Mouse (Mus musculus) neural tube, embryonic 11.5 days (tissue): ENCODE data around the gene A630095N17Rik. TPM values are rescaled to one million over a fixed set of nuclear protein-coding genes. Genes with fewer than 3 reads are reported as not detected.

ENCODE experiments used
- ATAC-seq: fragments of 200-750 bp; cut with Nextera tagmentation; 2 replicates; pipeline ENCODE4 v1.8.0; 2017; ENCODE audit warnings: moderate number of reproducible peaks, mild to moderate bottlenecking, moderate TSS enrichment, moderate library complexity; ENCODE audit not compliant: insufficient read depth, low FRiP score, low TSS enrichment
- DNase-seq: peaks from one replicate; pipeline ENCODE4 v3.0.0-alpha.2; 2015; ENCODE audit warnings: low spot score
- H3K27ac ChIP-seq: fragments of 300-500 bp; sonication (generic); 2 replicates; pipeline ENCODE4 v1.5.1; 2014; ENCODE audit warnings: low read depth, mild to moderate bottlenecking, low read length
- H3K27me3 ChIP-seq: fragments of 300-500 bp; sonication (generic); 2 replicates; pipeline ENCODE4 v1.6.1; 2014; ENCODE audit warnings: mild to moderate bottlenecking, low read length, mixed read lengths; ENCODE audit not compliant: control insufficient read depth, insufficient read depth
- H3K36me3 ChIP-seq: fragments of 300-500 bp; sonication (generic); 2 replicates; pipeline ENCODE4 v1.6.1; 2014; ENCODE audit warnings: mild to moderate bottlenecking, low read length, moderate library complexity, mixed read lengths; ENCODE audit not compliant: control insufficient read depth, insufficient read depth
- H3K4me1 ChIP-seq: fragments of 300-500 bp; sonication (generic); 2 replicates; pipeline ENCODE4 v1.6.1; 2014; ENCODE audit warnings: low read length, mixed read lengths; ENCODE audit not compliant: control insufficient read depth, insufficient read depth
- H3K4me2 ChIP-seq: fragments of 300-500 bp; sonication (generic); 2 replicates; pipeline ENCODE4 v1.6.1; 2014; ENCODE audit warnings: low read depth, mild to moderate bottlenecking, moderate library complexity
- H3K4me3 ChIP-seq: fragments of 300-500 bp; sonication (generic); 2 replicates; pipeline ENCODE4 v1.5.1; 2014; ENCODE audit warnings: low read depth, low read length
- H3K9ac ChIP-seq: fragments of 300-500 bp; sonication (generic); 2 replicates; pipeline ENCODE4 v1.6.1; 2014; ENCODE audit warnings: mild to moderate bottlenecking, low read length
- H3K9me3 ChIP-seq: fragments of 300-500 bp; sonication (generic); 2 replicates; pipeline ENCODE4 v1.6.1; 2016; ENCODE audit warnings: low read length; ENCODE audit not compliant: control insufficient read depth
- WGBS: fragments of 180-500 bp; shearing (Covaris S2); extraction: QIAGEN DNeasy Blood & Tissue Kit; methylation state at CpG from one replicate; pipeline ENCODE4 v1.1.7; 2014; 5-methylcytosine and 5-hydroxymethylcytosine counted together
- polyA plus RNA-seq: library from polyadenylated mRNA; unstranded; fragments of >200 nt; fragmentation: Nextera tagmentation; extraction: Ambion mirVana; gene quantifications from 2 replicates; pipeline ENCODE4 v1.2.1, GENCODE M21; 2014

A630095N17Rik gene
- polyA plus RNA-seq, 1 experiment from 2014 or later, result not detected

DNA sequence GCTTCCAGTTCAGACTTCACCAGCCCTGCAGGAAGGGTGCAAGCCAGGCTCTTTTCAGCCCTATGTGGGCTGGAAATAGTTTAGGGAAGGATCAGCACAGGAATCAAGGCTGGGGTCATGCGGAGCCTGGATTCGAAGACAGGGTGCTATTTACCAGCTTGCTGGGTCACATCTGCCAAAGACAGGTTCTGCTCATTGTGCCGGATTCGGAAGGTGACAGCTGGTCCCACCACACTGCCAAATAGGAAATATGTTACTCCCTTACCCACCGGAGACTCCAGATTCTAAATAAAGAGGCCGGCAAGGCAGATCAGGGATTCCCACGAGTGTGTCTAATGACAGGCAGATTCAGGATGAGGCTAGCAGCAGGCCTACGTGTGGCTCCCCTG lies 22.7 kb upstream of the A630095N17Rik start:
- peaks cover 2% of the 10 kb centered on the region; the same call in 1 of the 2 replicates for H3K4me1 ChIP-seq
- no peak for ATAC-seq
- H3K9ac ChIP-seq, result no peak overlapping the region
- no peaks in the 10 kb centered on the region for H3K27me3 ChIP-seq
- H3K4me3 ChIP-seq, result no peak overlapping the region
- 73% methylated on average over 8 of the region's 8 CpGs for whole genome bisulfite sequencing
- no peak for DNase-seq
- no peaks in the 10 kb centered on the region for H3K36me3 ChIP-seq
- no peak overlapping the region for H3K27ac ChIP-seq
- H3K9me3 ChIP-seq, result no peaks in the 10 kb centered on the region
- no peak overlapping the region for H3K4me2 ChIP-seq

DNA sequence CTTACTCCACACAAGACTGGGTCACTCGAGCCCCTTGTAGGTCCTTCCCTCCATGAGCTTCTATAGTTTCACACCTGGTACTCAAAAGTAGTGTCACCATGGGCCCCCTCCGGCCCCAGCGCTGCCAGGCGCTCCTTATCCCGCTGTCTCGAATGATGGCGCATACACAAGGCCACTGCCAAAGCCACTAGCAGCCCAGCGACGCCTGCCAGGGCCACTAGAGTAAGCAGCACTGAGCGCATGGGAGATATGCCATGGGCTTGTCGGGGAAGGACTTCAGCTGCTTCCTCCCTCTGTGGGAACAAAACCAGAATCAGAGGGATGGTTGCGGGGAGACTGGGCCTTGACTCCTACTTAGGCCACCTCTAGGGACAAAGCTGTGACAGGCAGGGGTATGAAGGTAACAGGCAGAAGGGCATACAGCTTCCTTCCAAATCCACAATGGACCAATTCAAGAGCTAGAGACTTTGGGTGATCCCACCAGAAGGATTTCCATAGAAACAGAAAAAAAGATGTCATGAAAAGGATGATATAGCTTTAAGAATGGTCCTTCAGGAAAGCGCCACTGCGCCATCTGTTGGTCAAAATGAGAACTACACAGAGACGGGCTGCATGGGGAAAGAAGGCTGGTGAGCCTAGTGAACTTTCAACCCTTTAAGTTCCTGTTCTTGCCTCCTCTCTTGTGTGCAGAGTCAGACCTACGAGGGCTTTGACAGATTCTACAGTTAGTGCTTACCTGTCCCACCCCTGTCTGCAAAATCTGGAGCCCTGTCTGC lies 22.1 kb upstream of the A630095N17Rik start:
- Histone ChIP-seq H3K4me1 (peaks cover 2% of the 10 kb centered on the region; the same call in 1 of the 2 replicates), H3K4me2 (no peak overlapping the region), H3K27me3 (no peaks in the 10 kb centered on the region), H3K9ac (no peak overlapping the region), H3K9me3 (no peaks in the 10 kb centered on the region), H3K36me3 (no peaks in the 10 kb centered on the region), H3K27ac (no peak overlapping the region), H3K4me3 (no peak overlapping the region)
- peak; percentile 81 for DNase-seq
- 67% methylated on average over 16 of the region's 16 CpGs for WGBS
- 0 out of 2 replicates have a peak, but pooled peaks have one; percentile 32 for ATAC-seq

DNA sequence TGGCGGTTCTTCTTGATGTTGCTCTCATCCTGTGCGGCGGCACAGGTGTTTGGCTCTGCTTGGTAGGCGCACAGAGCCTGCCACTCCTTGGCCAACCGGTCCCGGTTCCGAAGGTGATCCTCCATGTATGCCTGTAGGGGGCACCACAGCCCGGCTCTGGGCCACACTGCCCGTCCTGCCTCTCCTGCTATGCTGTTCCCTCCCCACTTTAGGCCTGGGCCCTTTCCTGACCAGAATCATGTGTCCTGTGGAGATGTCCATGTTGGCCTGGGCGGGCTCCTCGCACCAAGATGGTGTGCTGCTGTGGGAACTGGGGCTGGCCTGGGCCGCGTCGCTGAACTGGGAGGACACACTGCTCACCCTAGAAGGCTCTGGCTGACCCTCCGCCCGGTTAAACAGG lies 21.1 kb upstream of the A630095N17Rik start:
- no peaks in the 10 kb centered on the region for H3K27me3 ChIP-seq
- ATAC-seq, result no peak
- no peak for DNase-seq
- peaks cover 2% of the 10 kb centered on the region; the same call in 1 of the 2 replicates for H3K4me1 ChIP-seq
- H3K4me3 ChIP-seq, result no peak overlapping the region
- no peaks in the 10 kb centered on the region for H3K9me3 ChIP-seq
- no peak overlapping the region for H3K27ac ChIP-seq
- no peak overlapping the region for H3K9ac ChIP-seq
- no peak overlapping the region for H3K4me2 ChIP-seq
- WGBS, result 76% methylated on average over 16 of the region's 16 CpGs
- no peaks in the 10 kb centered on the region for H3K36me3 ChIP-seq

DNA sequence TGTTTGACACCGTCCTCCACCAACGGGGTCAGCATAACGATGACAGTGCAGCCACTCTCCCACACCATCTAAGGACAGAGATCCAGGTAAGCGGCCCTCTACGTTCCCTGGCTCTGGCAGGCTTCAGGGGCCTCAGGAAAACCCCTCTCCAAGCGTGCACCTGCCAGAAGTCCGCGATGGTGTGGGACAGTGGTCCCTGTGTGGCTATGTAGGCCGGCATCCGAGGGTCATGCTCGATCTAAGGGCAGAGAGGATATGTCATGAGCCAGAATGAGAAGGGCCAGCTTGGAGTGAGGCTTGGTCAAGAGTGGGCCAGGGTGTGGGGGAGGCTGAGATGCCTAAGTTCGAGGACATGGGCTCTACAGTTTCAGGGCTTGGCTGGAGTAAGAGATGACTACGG lies 20.4 kb upstream of the A630095N17Rik start:
- ATAC-seq (no peak), DNase-seq (no peak)
- H3K4me2 ChIP-seq, result no peak overlapping the region
- H3K36me3 ChIP-seq, result no peaks in the 10 kb centered on the region
- no peaks in the 10 kb centered on the region for H3K27me3 ChIP-seq
- H3K27ac ChIP-seq, result no peak overlapping the region
- no peak overlapping the region for H3K9ac ChIP-seq
- peaks cover 2% of the 10 kb centered on the region; the same call in 1 of the 2 replicates for H3K4me1 ChIP-seq
- WGBS, result 70% methylated on average over 13 of the region's 13 CpGs
- H3K9me3 ChIP-seq, result no peaks in the 10 kb centered on the region
- H3K4me3 ChIP-seq, result no peak overlapping the region

DNA sequence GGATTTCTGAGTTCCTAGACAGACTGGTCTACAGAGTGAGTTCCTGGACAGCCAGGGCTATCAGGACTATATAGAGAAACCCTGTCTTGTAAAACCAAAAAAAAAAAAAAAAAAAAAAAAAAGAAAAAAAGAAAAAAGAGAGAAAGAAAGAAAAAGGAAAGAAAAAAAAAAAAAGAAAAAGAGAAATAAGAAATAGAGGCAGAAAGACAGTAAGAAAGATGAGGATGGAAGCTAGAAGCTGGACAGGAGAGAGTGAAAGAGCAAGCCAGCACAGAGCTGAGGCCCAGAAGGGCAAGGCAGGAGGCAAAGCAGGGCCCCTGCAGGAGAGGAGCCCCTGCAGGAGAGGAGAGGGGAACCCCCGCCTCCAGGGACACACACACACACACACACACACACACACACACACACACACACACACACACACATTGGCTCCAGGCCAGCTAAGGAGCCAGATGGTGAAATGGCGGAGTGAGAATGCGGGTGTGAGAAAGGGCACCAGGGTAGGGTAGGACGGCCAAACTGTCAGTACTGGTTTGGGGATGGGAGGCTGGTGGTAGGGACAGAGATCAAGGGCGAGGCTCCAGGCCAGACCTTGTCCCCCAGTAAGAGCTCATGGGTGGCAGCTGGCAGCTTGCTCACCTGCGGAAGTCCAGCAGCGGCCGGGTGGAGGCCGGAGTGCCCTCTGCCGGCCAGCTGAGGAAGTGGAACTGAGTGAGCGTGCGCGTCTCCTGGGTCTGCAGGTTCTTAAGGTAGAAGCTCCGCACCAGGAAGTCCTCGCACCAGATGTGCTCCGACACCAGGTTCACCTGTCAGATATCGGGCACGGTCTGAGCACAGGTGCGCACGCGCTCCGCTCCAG lies 19.4 kb upstream of the A630095N17Rik start:
- Histone ChIP-seq H3K9ac (no peak overlapping the region), H3K27me3 (no peaks in the 10 kb centered on the region), H3K9me3 (no peaks in the 10 kb centered on the region), H3K4me2 (peak overlapping the region; percentile 21), H3K36me3 (no peaks in the 10 kb centered on the region), H3K27ac (no peak overlapping the region), H3K4me1 (peaks cover 2% of the 10 kb centered on the region; the same call in 1 of the 2 replicates), H3K4me3 (no peak overlapping the region)
- 7% methylated on average over 22 of the region's 22 CpGs for WGBS
- ATAC-seq, result peak; percentile 52
- peak; percentile 78 for DNase-seq

DNA sequence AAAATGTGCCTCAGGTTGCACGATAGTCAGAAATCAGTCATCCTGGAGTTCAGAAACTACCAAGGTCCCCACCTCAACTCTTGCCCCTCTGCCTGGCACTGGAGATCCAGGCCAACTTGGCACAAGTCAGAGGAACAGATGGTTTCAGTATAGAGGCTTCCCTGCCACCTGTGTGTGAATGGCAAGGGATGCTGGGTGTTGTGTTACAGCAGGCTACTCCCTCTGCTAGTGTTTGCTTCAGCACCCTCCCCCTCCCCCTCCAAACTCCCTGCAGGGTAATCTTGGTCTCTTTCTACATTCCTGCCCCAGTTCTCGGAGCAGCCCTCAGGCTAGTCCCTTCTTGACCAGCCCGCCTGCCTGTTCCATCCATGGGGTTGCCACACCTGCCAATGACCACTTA lies 18.6 kb upstream of the A630095N17Rik start:
- peaks cover 2% of the 10 kb centered on the region; the same call in 1 of the 2 replicates for H3K4me1 ChIP-seq
- H3K4me3 ChIP-seq, result no peak overlapping the region
- DNase-seq (no peak), ATAC-seq (no peak)
- H3K36me3 ChIP-seq, result no peaks in the 10 kb centered on the region
- no peak overlapping the region for H3K4me2 ChIP-seq
- 48% methylated on average over 3 of the region's 3 CpGs for WGBS
- no peaks in the 10 kb centered on the region for H3K27me3 ChIP-seq
- H3K27ac ChIP-seq, result no peak overlapping the region
- no peak overlapping the region for H3K9ac ChIP-seq
- H3K9me3 ChIP-seq, result no peaks in the 10 kb centered on the region

DNA sequence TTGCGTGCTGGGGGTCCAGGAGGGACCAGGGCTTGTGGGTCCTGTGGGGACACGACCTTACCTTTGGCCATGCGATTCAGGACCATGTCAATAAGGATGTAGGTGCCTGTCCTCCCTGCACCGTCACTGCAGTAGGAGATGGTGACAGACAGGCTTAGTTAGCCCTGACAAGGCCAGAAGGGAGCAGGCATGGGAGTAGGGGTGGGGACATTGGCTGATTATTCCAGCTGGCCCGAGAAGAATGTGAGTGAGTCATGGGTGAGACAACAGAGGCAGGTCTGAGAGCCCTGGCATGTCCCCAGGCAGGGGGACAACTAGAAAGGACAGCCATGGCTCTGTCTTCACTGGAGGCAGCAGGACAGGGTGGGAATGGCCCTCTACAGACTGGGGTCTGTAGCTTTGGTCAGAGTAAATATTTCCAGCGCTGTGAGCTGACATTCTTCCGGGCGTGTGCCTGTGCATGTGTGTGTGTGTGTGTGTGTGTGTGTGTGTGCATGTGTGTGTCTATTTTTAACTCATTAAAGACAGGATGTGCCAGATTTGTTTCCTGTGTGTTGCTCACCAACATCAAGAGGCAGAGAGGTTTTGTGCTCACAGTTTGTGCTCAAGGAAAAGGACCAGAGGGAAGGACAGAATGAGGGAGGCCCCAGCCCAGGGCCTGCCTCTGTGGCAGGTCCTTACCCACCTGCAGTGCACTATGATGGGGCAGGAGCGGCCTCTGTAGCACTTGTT lies 16.3 kb upstream of the A630095N17Rik start:
- H3K4me3 ChIP-seq, result no peak overlapping the region
- no peak overlapping the region for H3K4me2 ChIP-seq
- no peaks in the 10 kb centered on the region for H3K9me3 ChIP-seq
- no peak overlapping the region for H3K9ac ChIP-seq
- no peaks in the 10 kb centered on the region for H3K27me3 ChIP-seq
- 60% methylated on average over 9 of the region's 9 CpGs for WGBS
- no peak for ATAC-seq
- H3K4me1 ChIP-seq, result peaks cover 2% of the 10 kb centered on the region; the same call in 1 of the 2 replicates
- no peaks in the 10 kb centered on the region for H3K36me3 ChIP-seq
- DNase-seq, result no peak
- no peak overlapping the region for H3K27ac ChIP-seq

DNA sequence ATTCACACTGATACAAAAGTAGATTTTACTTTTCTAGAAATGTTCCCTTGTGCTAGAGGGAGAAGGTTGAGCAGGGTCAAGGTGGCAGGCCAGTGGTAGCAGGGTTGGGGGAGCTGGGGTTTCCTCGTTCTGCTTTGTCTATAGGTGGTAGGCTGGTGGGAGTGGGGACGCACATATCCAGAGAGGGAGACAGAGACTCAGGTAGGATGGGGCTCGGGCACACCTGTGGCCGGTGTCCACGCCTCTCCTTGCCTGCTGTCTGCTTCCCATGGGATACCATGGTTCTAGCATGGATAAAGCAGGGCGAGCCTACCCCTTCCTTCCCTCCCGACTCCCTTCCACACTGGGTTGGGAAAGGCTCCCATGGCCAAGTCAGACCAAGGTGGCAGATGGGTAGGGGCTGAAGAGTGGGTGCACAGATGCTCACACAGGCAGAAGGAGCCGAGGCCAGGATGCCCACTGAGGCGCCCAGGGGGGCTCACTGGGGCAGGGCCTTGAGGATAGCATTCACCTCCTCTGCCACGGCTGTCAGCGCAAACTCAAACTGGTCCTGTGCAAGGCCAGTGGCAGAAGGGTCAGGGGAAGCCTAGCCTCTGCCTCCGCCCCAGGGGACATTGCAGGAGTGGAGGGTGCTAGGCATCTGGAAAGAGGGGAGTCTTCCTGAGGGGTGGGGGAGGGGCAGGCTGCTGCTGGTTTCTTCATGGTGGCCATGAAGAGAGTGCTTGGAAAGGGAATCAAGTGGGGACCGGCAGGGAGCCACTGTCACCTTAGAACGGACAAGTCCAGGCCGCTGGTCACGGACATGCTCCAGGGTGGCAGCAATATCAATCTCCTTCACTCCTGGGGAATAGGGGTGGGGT lies 15.4 kb upstream of the A630095N17Rik start:
- H3K9me3 ChIP-seq, result no peaks in the 10 kb centered on the region
- no peak overlapping the region for H3K4me2 ChIP-seq
- H3K27me3 ChIP-seq, result no peaks in the 10 kb centered on the region
- no peak overlapping the region for H3K9ac ChIP-seq
- H3K27ac ChIP-seq, result no peak overlapping the region
- ATAC-seq (no peak), DNase-seq (no peak)
- H3K4me3 ChIP-seq, result no peak overlapping the region
- H3K4me1 ChIP-seq, result peaks cover 2% of the 10 kb centered on the region; the same call in 1 of the 2 replicates
- 83% methylated on average over 16 of the region's 16 CpGs for WGBS
- no peaks in the 10 kb centered on the region for H3K36me3 ChIP-seq
